Mouse (Mus musculus) midbrain, embryonic 14.5 days (tissue): ENCODE results near the gene Vps11. TPM values are rescaled to one million over a fixed set of nuclear protein-coding genes. Genes with fewer than 3 reads are reported as not detected.

Source experiments
- ATAC-seq: fragments of 200-750 bp; cut with Nextera tagmentation; 2 replicates; pipeline ENCODE4 v1.8.0; 2017; ENCODE audit warnings: moderate number of reproducible peaks, moderate library complexity; ENCODE audit not compliant: low FRiP score, low TSS enrichment
- DNase-seq: peaks from one replicate; pipeline ENCODE4 v3.0.0-alpha.2; 2015
- H3K27ac ChIP-seq: fragments of 300-500 bp; sonication (generic); replicated peaks from 2 replicates; pipeline ENCODE4 v1.5.1; 2014; ENCODE audit warnings: mild to moderate bottlenecking, low read depth, low read length, moderate library complexity
- H3K27me3 ChIP-seq: fragments of 300-500 bp; sonication (generic); 2 replicates; pipeline ENCODE4 v1.6.1; 2014; ENCODE audit warnings: low read length, control low read depth, mixed read lengths; ENCODE audit not compliant: control insufficient read depth, insufficient read depth
- H3K36me3 ChIP-seq: fragments of 300-500 bp; sonication (generic); 2 replicates; pipeline ENCODE4 v1.6.1; 2014; ENCODE audit warnings: low read length, control low read depth; ENCODE audit not compliant: control insufficient read depth, insufficient read depth
- H3K4me1 ChIP-seq: fragments of 300-500 bp; sonication (generic); 2 replicates; pipeline ENCODE4 v1.6.1; 2014; ENCODE audit warnings: mild to moderate bottlenecking, antibody characterized with exemption, low read length, control low read depth; ENCODE audit not compliant: control insufficient read depth, insufficient read depth
- H3K4me2 ChIP-seq: fragments of 300-500 bp; sonication (generic); 2 replicates; pipeline ENCODE4 v1.6.1; 2014; ENCODE audit warnings: mild to moderate bottlenecking, low read length, moderate library complexity
- H3K4me3 ChIP-seq: fragments of 300-500 bp; sonication (generic); replicated peaks from 2 replicates; pipeline ENCODE4 v1.5.1; 2014; ENCODE audit warnings: low read depth, low read length
- H3K9ac ChIP-seq: fragments of 300-500 bp; sonication (generic); replicated peaks from 2 replicates; pipeline ENCODE4 v1.6.1; 2014; ENCODE audit warnings: mild to moderate bottlenecking, low read length, moderate library complexity
- H3K9me3 ChIP-seq: fragments of 300-500 bp; sonication (generic); 2 replicates; pipeline ENCODE4 v1.6.1; 2016; ENCODE audit warnings: low read length, control low read depth, mixed read lengths; ENCODE audit not compliant: control insufficient read depth
- whole genome bisulfite sequencing: fragments of 180-500 bp; shearing (Covaris S2); extraction: QIAGEN DNeasy Blood & Tissue Kit; methylation state at CpG from one replicate; pipeline ENCODE4 v1.1.7; 2014; 5-methylcytosine and 5-hydroxymethylcytosine counted together
- polyA plus RNA-seq: library from polyadenylated mRNA; unstranded; fragments of >200 nt; fragmentation: Nextera tagmentation; extraction: Ambion mirVana; gene quantifications from 2 replicates; pipeline ENCODE4 v1.2.1, GENCODE M21; 2014

Vps11 gene
- polyA plus RNA-seq, 1 experiment from 2014 or later, result 36.7 TPM

DNA sequence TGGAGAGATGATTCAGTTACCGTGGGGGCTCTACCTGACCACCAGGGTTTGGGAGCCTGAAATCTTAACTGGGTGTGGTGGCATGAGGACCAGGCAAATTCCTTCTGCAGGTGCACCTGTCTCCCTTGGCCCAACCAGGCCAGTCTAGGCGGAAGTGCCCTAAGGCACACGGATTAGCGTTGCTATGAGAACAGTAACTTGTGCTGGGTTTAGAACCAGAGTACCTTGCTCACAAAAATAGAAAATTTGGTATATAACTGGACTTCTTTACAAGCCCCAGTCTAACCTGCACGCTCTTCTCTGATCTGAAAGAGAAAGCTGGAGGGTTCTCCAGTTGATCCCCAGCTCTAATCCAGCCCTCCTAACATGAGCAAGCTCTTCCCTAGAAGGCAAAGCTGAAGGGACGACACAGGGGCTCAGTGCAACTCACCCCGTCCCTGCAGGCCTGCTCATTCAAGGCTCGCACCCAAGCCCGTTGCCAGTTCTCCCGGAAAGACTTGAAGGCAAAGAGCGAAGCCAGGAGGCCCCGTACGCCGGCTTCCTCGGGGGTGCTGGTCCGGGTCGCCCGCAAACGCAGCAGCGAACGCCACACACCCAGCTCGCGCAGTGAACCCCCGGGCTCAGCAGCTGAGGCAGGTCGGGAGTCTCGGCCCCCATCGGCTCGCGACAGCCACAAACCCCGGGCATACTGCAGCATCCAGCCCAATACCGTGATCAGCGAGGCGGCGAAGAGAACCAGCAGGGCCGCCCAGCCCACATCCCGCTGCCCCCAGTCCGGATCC lies 42.2 kb downstream of the Vps11 start:
- H3K27me3 ChIP-seq, result no peaks in the 10 kb centered on the region
- H3K4me2 ChIP-seq, result peak overlapping the region; percentile 87
- H3K36me3 ChIP-seq, result peaks cover 22% of the 10 kb centered on the region
- H3K9me3 ChIP-seq, result no peaks in the 10 kb centered on the region
- ATAC-seq (no peak; the same call in 1 of the 2 replicates), DNase-seq (peak; percentile 25)
- peak overlapping the region; percentile 92 for H3K9ac ChIP-seq
- WGBS, result 2% methylated on average over 37 of the region's 37 CpGs
- peak overlapping the region; percentile 80 for H3K27ac ChIP-seq
- peak overlapping the region; percentile 94 for H3K4me3 ChIP-seq
- H3K4me1 ChIP-seq, result peaks cover 33% of the 10 kb centered on the region

DNA sequence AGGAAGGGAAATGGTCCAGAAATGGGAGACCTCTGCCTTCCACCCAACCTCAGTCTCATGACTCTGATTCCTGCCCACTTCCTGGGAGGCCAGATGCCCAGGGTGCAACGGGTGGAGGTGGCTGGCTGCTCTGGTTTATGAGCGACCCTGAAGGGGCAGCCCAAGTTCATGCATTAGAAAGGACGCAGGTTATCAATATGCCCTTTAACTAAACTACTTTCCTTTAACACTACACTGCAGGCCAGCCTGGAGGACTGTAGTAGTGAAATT lies 42.7 kb downstream of the Vps11 start:
- 33% methylated on average over 3 of the region's 3 CpGs for WGBS
- no peak for DNase-seq
- Histone ChIP-seq H3K27ac (no peak overlapping the region), H3K9ac (peak overlapping the region; percentile 92), H3K4me1 (peaks cover 33% of the 10 kb centered on the region), H3K36me3 (peaks cover 27% of the 10 kb centered on the region), H3K4me2 (peak overlapping the region; percentile 87), H3K27me3 (no peaks in the 10 kb centered on the region), H3K4me3 (peak overlapping the region; percentile 94), H3K9me3 (no peaks in the 10 kb centered on the region)
- ATAC-seq, result no peak

DNA sequence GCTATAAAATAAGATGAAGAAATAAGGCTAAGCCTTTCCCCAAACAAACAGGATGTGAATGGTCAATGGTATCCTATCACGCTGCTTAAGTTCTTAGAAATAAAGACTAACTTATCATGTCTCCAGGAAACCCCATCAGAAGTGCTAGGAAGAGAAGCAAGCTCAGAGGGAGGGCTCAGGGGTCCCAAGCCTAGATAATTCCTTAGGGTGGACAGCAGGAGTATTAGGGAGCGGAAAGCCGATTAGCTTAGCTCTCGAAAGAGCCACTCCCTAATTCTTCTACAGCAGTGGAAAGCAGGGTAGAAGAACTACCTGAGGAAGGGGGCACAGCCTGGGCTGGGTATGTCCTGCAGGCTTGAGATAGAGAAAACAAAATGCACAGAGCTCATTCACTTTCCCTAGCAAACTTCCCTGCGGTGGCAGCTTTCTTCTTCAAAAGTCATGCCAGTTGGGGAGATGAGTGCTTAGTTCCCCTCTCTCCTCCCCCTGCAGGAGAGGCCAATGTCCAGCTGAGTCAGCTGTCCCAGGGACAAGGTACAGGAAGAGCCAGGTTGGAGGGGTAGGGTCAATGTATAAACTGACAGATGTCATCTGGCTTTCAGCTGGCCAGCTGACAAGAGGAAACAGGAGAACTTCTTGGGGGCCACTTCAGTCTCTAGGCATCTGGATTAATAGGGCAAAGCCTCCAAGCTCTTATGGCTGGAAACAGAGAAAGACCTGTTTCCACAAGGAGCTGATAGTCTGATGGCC lies 43.2 kb downstream of the Vps11 start:
- Histone ChIP-seq H3K4me1 (peaks cover 33% of the 10 kb centered on the region), H3K27ac (no peak overlapping the region), H3K9me3 (no peaks in the 10 kb centered on the region), H3K9ac (peak overlapping the region; percentile 92; the same call in 1 of the 2 replicates), H3K27me3 (no peaks in the 10 kb centered on the region), H3K36me3 (peaks cover 32% of the 10 kb centered on the region), H3K4me3 (peak overlapping the region; percentile 94; the same call in 1 of the 2 replicates), H3K4me2 (peak overlapping the region; percentile 87)
- 39% methylated on average over 5 of the region's 5 CpGs for WGBS
- no peak for ATAC-seq
- no peak for DNase-seq

DNA sequence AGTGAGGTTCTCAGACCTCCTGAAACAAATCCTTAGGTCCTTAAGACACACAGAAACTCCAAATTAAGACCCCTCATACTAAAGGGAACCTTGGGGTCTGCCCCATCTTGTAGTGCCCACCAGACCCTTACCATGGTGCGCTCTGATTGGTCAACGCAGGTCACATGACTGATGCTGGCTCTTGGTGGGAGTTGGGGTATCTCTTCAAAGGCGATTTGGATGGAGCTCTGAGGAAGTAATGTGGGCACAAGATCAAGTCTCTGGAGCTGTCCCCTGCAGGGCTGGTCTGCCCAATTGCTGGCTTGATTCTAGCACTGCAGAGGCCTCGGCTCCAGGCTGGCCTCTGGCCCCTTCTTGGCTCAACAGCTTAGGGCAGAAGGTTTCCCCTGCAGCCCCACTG lies 44.0 kb downstream of the Vps11 start:
- Histone ChIP-seq H3K27me3 (no peaks in the 10 kb centered on the region), H3K4me3 (no peak overlapping the region), H3K4me2 (peak overlapping the region; percentile 87), H3K36me3 (peaks cover 40% of the 10 kb centered on the region), H3K27ac (no peak overlapping the region), H3K4me1 (peaks cover 33% of the 10 kb centered on the region), H3K9ac (no peak overlapping the region), H3K9me3 (no peaks in the 10 kb centered on the region)
- ATAC-seq (no peak), DNase-seq (no peak)
- WGBS, result 58% methylated on average over 4 of the region's 4 CpGs

DNA sequence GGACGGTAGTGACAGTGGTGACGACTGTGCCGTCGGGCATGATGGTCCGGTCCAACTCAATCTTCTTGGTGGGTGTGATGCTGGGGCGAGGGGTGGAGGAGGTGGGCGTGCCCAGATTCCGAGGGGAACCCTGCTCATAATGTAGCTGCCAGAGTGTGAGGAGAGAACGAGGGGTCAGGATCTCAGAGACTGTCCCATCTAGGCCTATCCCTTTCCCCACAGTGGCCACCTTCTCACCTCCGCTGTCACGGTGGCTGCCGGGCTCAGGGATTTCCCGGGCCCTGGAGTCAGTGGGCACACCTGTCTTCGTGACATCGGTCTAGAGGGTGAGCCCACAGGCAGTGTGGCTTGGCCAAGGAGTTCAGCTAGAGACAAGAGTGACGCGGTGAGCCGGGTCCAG lies 46.6 kb downstream of the Vps11 start:
- Histone ChIP-seq H3K4me3 (no peak overlapping the region), H3K9ac (no peak overlapping the region), H3K36me3 (peaks cover 55% of the 10 kb centered on the region), H3K27me3 (no peaks in the 10 kb centered on the region), H3K4me1 (peaks cover 24% of the 10 kb centered on the region), H3K27ac (no peak overlapping the region), H3K4me2 (no peak overlapping the region), H3K9me3 (no peaks in the 10 kb centered on the region)
- no peak for DNase-seq
- ATAC-seq, result no peak
- WGBS, result 93% methylated on average over 18 of the region's 18 CpGs

DNA sequence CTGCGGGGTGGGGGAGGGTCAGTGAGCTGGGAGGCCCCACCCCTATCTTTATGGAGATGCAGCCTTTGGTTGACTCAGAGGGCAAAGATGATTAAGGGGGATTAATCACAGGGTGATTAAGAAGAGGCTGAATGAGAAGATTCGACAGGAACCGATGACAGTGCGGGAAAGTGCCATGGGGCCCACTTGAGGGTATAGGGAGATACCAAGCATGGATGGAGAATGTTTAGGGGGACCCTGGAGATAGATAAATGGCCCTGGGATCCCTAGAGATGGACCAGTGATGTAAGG lies 47.3 kb downstream of the Vps11 start:
- Histone ChIP-seq H3K4me1 (peaks cover 23% of the 10 kb centered on the region), H3K27me3 (no peaks in the 10 kb centered on the region), H3K36me3 (peaks cover 55% of the 10 kb centered on the region), H3K9me3 (no peaks in the 10 kb centered on the region), H3K9ac (no peak overlapping the region), H3K4me3 (no peak overlapping the region), H3K27ac (no peak overlapping the region), H3K4me2 (no peak overlapping the region)
- no peak for ATAC-seq
- WGBS, result 57% methylated on average over 4 of the region's 4 CpGs
- no peak for DNase-seq

DNA sequence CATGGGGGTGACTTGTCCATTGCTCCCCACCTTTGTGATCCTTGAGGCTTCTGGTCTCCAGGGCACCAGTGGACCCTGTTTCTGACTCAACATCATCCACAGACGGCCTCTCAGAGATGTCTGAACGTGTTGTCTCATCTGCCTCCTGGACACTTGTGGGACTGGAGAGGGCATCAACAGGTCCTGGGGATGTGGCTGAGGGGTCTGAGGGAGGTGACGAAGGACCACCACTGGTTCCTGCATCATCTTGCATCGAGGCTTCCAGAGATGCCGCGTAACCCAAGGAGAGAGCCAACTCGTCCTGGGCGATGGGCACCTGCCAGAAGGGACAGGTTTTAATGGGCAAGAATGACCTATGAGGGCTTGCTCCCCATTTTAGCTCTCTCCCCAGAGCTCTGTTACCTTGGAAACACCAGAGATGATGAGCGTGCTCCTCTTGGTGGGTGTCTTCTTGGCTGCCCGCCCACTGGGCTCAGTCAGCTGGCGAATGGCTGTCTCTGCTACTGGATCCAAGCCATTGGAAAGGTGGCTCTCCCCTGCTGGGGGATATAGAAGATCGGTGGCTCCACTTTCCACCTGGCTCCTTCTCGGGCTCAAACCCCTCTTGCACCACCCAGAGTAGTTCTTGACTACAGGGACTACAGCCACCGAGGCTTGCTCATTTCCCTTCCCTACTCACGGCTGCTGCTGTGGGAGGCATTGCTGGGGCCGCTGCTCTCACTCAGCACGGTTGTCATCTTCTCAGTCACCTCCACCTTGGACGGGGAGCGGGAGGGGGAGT lies 47.8 kb downstream of the Vps11 start:
- Histone ChIP-seq H3K9ac (no peak overlapping the region), H3K27me3 (no peaks in the 10 kb centered on the region), H3K9me3 (no peaks in the 10 kb centered on the region), H3K27ac (no peak overlapping the region), H3K36me3 (peaks cover 55% of the 10 kb centered on the region), H3K4me3 (no peak overlapping the region), H3K4me1 (peaks cover 17% of the 10 kb centered on the region), H3K4me2 (no peak overlapping the region)
- ATAC-seq, result no peak
- DNase-seq, result no peak
- 70% methylated on average over 19 of the region's 19 CpGs for WGBS

DNA sequence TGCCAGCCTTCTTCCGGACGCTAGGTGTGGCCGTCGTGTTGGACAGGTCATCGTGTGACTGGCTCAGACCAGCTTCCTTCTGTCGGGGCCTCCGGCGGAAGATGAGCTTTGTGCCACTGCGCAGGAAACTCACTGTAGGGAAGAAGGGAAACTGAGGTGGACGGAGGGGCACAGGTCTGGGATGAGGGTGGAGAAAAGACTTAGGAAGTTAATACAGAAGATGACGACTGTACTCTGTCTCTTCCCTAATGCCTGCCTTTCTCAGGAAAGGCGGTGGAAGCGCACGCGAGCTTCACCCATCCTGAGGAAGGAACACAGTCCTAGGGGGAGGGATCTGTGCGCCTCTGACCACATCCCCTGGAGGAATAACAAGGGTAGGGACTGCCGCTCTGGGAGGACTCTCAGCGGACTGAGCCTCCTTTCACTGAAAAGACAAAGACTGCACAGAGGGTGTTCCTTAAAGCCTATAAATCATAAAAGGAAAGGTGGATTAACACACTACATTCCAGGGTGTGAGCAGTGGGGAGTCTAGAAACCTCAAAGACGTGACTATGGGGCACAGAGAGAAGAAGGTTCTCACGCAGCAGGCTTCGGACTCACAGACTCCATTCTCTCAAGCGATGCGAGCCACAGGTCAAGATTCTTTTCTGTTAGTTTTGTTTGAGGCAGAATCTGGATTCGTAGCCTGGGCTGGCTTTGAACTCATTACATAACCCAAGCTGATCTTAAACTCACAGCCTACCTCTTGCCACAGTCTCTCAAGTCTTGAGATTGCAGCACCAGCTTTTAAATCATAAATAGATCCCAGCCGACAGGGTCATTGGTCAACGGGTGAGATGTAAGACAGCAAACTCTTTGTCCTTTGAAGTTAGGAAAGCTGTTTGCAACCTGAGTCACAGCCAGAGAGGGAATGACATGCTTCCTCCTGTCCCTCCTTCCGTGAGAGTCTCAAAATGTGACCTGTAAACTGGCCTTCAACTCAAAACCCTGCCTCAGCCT lies 50.0 kb downstream of the Vps11 start:
- Histone ChIP-seq H3K4me3 (no peak overlapping the region), H3K4me2 (no peak overlapping the region; the same call in 1 of the 2 replicates), H3K9me3 (no peaks in the 10 kb centered on the region), H3K36me3 (peaks cover 54% of the 10 kb centered on the region), H3K27me3 (no peaks in the 10 kb centered on the region), H3K4me1 (no peaks in the 10 kb centered on the region), H3K27ac (no peak overlapping the region), H3K9ac (no peak overlapping the region)
- WGBS, result 7% methylated on average over 27 of the region's 27 CpGs
- ATAC-seq, result no peak
- peak; percentile 39 for DNase-seq
